Comparison of ENCODE assay signal across 10 mouse cellular contexts in genomic region chr11:121201436-121202198, GRCm38 (mm10). TPM values are rescaled to one million over a fixed set of nuclear protein-coding genes. Genes with fewer than 3 reads are reported as not detected.
DNase-seq lines count a peak whose midpoint lies in the region; ATAC-seq and TF ChIP-seq lines count a peak whose summit lies in the region.
"Had no signal": no experiment of that assay in that cellular context is flagged by ENCODE, and none has a peak within 500 bp of the region (broad histone marks: within the 10 kb centered on the region; RNA-seq: fewer than 3 reads in every experiment).

No protein-coding gene starts in this region.

- no peaks in the 10 kb centered on the region for H3K9me3 ChIP-seq in midbrain, embryonic 10.5 days (replicated peaks)
- H3K9me3 ChIP-seq in midbrain, embryonic 11.5 days (ENCODE audit: control insufficient read depth, low read length) = no peaks in the 10 kb centered on the region
- H3K9me3 ChIP-seq: hindbrain, embryonic 15.5 days; neural tube, embryonic 13.5 days had no signal

- H3K27ac ChIP-seq in midbrain, embryonic 10.5 days (replicated peaks) = no peak overlapping the region
- no peak overlapping the region for H3K27ac ChIP-seq in midbrain, embryonic 11.5 days (ENCODE audit: low read depth, low read length)
- H3K27ac ChIP-seq in bone marrow, adult 2 months (ENCODE audit: control insufficient read depth, insufficient read depth, low read depth, low read length, poor library complexity) = no peak overlapping the region
- no peak overlapping the region for H3K27ac ChIP-seq in small intestine, adult 2 months (ENCODE audit: insufficient read depth, low read depth, low read length)
- H3K27ac ChIP-seq: hindbrain, embryonic 15.5 days; neural tube, embryonic 13.5 days had no signal

- H3K27me3 ChIP-seq in midbrain, embryonic 10.5 days (ENCODE audit: low read depth, poor library complexity, severe bottlenecking) = no peaks in the 10 kb centered on the region
- H3K27me3 ChIP-seq in midbrain, embryonic 11.5 days (ENCODE audit: control insufficient read depth, insufficient read depth, low read length) = no peaks in the 10 kb centered on the region
- H3K27me3 ChIP-seq in small intestine, adult 2 months (ENCODE audit: control insufficient read depth, insufficient read depth, low read length) = no peaks in the 10 kb centered on the region
- H3K27me3 ChIP-seq: hindbrain, embryonic 15.5 days; neural tube, embryonic 13.5 days had no signal

- 73% methylated on average over 11 of the region's 11 CpGs for WGBS in midbrain, embryonic 10.5 days
- WGBS in midbrain, embryonic 11.5 days = 75% methylated on average over 11 of the region's 11 CpGs
- 77% methylated on average over 11 of the region's 11 CpGs for WGBS in bone marrow, adult 2 months
- WGBS in small intestine, adult 2 months = 28% methylated on average over 11 of the region's 11 CpGs

- H3K36me3 ChIP-seq in midbrain, embryonic 10.5 days = no peaks in the 10 kb centered on the region; the same call in 1 of the 2 replicates
- H3K36me3 ChIP-seq in midbrain, embryonic 11.5 days (ENCODE audit: control insufficient read depth, insufficient read depth, low read length) = no peaks in the 10 kb centered on the region
- no peaks in the 10 kb centered on the region for H3K36me3 ChIP-seq in small intestine, adult 2 months (ENCODE audit: control insufficient read depth, insufficient read depth, low read length)
- H3K36me3 ChIP-seq: hindbrain, embryonic 15.5 days; neural tube, embryonic 13.5 days had no signal

- ATAC-seq in midbrain, embryonic 11.5 days (ENCODE audit: low FRiP score) = no peak
- no peak for ATAC-seq in inflammation-experienced regulatory T-cells, adult 6 months

- TF ChIP-seq CTCF in bone marrow, adult 2 months (IDR thresholded peaks at IDR 0.05; ENCODE audit: control insufficient read depth, insufficient read depth, low read length) = peak; percentile 34; the same call in 1 of the 2 replicates
- TF ChIP-seq CTCF in small intestine, adult 2 months (IDR thresholded peaks at IDR 0.05; ENCODE audit: extremely low read depth, insufficient read length, insufficient replicate concordance, low read depth, low read length) = peak; percentile 55; the same call in 1 of the 2 replicates

- DNase-seq in cerebellum, adult 9-11 months = peak; percentile 40
- no peak for DNase-seq in cerebellum, adult 11 months
- peak; percentile 19 for DNase-seq in midbrain, embryonic 10.5 days (ENCODE audit: low spot score)
- DNase-seq in midbrain, embryonic 11.5 days (ENCODE audit: low spot score, missing footprints) = no peak
- peak; percentile 69 to 78 for DNase-seq in kidney, postnatal 36 days

- TF ChIP-seq POLR2A in bone marrow, adult 2 months (IDR thresholded peaks at IDR 0.05; ENCODE audit: borderline replicate concordance, control insufficient read depth, low read depth, low read length) = no peak
- no peak for TF ChIP-seq POLR2A in small intestine, adult 2 months (IDR thresholded peaks at IDR 0.05; ENCODE audit: low read depth, low read length)

- H3K9ac ChIP-seq in midbrain, embryonic 11.5 days (ENCODE audit: low read length) = no peak overlapping the region
- H3K9ac ChIP-seq: hindbrain, embryonic 15.5 days; neural tube, embryonic 13.5 days had no signal

- no peak overlapping the region for H3K4me3 ChIP-seq in midbrain, embryonic 10.5 days
- no peak overlapping the region for H3K4me3 ChIP-seq in midbrain, embryonic 11.5 days (ENCODE audit: low read depth, low read length)
- H3K4me3 ChIP-seq in bone marrow, adult 2 months (replicated peaks; ENCODE audit: control insufficient read depth, low read depth, low read length) = no peak overlapping the region
- H3K4me3 ChIP-seq in small intestine, adult 2 months (ENCODE audit: low read depth, low read length) = no peak overlapping the region
- H3K4me3 ChIP-seq: hindbrain, embryonic 15.5 days; neural tube, embryonic 13.5 days had no signal

- H3K4me1 ChIP-seq in midbrain, embryonic 10.5 days = peaks cover 19% of the 10 kb centered on the region
- peaks cover 9% of the 10 kb centered on the region; the same call in 1 of the 2 replicates for H3K4me1 ChIP-seq in midbrain, embryonic 11.5 days (ENCODE audit: control insufficient read depth, insufficient read depth, low read length)
- no peaks in the 10 kb centered on the region for H3K4me1 ChIP-seq in bone marrow, adult 2 months (ENCODE audit: control insufficient read depth, insufficient read depth, low read length)
- peaks cover 3% of the 10 kb centered on the region; the same call in 1 of the 2 replicates for H3K4me1 ChIP-seq in small intestine, adult 2 months (ENCODE audit: control insufficient read depth, insufficient read depth, insufficient read length, low read length)

- no peak overlapping the region for H3K4me2 ChIP-seq in midbrain, embryonic 11.5 days
- H3K4me2 ChIP-seq: hindbrain, embryonic 15.5 days; neural tube, embryonic 13.5 days had no signal

RNA-seq across cellular contexts. Expression of gene Hexdc, which starts 2.6 kb away (rescaled TPM):
- polyA plus RNA-seq in midbrain, embryonic 10.5 days (2016; fragmentation: Nextera tagmentation; extraction: Ambion mirVana) = 5.1 and 6.6 TPM in 2 replicates
- 5.7 and 6.3 TPM in 2 replicates for polyA plus RNA-seq in midbrain, embryonic 11.5 days (2014; fragmentation: Nextera tagmentation; extraction: Ambion mirVana)
- polyA plus RNA-seq in bone marrow, adult 2 months (2011; ENCODE audit: insufficient read depth, insufficient read length, low replicate concordance, missing spikeins) = 5.0 and 11.8 TPM in 2 replicates
- polyA plus RNA-seq in small intestine, adult 2 months (2012; rRNA removed) = 12.5 and 27.9 TPM in 2 replicates
- polyA plus RNA-seq in inflammation-experienced regulatory T-cells, adult 6 months (2017; shearing (Covaris generic)) = 1 to 10 TPM in 2 of 3 experiments, under 1 TPM in 1; 0.86 to 2.7 (median 1.5) TPM

RNA-seq across cellular contexts. Expression of gene Ogfod3, which starts 2.9 kb away (rescaled TPM):
- 23.8 and 25.9 TPM in 2 replicates for polyA plus RNA-seq in midbrain, embryonic 10.5 days (2016; fragmentation: Nextera tagmentation; extraction: Ambion mirVana)
- polyA plus RNA-seq in midbrain, embryonic 11.5 days (2014; fragmentation: Nextera tagmentation; extraction: Ambion mirVana) = 16.5 and 21.5 TPM in 2 replicates
- polyA plus RNA-seq in bone marrow, adult 2 months (2011; ENCODE audit: insufficient read depth, insufficient read length, low replicate concordance, missing spikeins) = 5.5 and 7.4 TPM in 2 replicates
- 8.6 and 13.1 TPM in 2 replicates for polyA plus RNA-seq in small intestine, adult 2 months (2012; rRNA removed)
- 1 to 10 TPM; 3.2 to 7.3 (median 5.3) TPM for polyA plus RNA-seq in inflammation-experienced regulatory T-cells, adult 6 months (2017; shearing (Covaris generic))

RNA-seq across cellular contexts. Expression of gene Cybc1, which starts 27.5 kb away (rescaled TPM):
- polyA plus RNA-seq in midbrain, embryonic 10.5 days (2016; fragmentation: Nextera tagmentation; extraction: Ambion mirVana) = 35.2 and 39.0 TPM in 2 replicates
- polyA plus RNA-seq in midbrain, embryonic 11.5 days (2014; fragmentation: Nextera tagmentation; extraction: Ambion mirVana) = 39.6 and 42.5 TPM in 2 replicates
- polyA plus RNA-seq in bone marrow, adult 2 months (2011; ENCODE audit: insufficient read depth, insufficient read length, low replicate concordance, missing spikeins) = 27.8 and 54.0 TPM in 2 replicates
- polyA plus RNA-seq in small intestine, adult 2 months (2012; rRNA removed) = 16.4 and 20.8 TPM in 2 replicates
- polyA plus RNA-seq in inflammation-experienced regulatory T-cells, adult 6 months (2017; shearing (Covaris generic)) = 10 to 100 TPM; 78.0 to 95.8 (median 86.5) TPM

RNA-seq across cellular contexts. Expression of gene Narf, which starts 35.4 kb away (rescaled TPM):
- 59.3 and 71.0 TPM in 2 replicates for polyA plus RNA-seq in midbrain, embryonic 10.5 days (2016; fragmentation: Nextera tagmentation; extraction: Ambion mirVana)
- polyA plus RNA-seq in midbrain, embryonic 11.5 days (2014; fragmentation: Nextera tagmentation; extraction: Ambion mirVana) = 65.5 and 72.7 TPM in 2 replicates
- polyA plus RNA-seq in bone marrow, adult 2 months (2011; ENCODE audit: insufficient read depth, insufficient read length, low replicate concordance, missing spikeins) = 30.0 and 41.2 TPM in 2 replicates
- polyA plus RNA-seq in small intestine, adult 2 months (2012; rRNA removed) = 15.3 and 23.9 TPM in 2 replicates
- polyA plus RNA-seq in inflammation-experienced regulatory T-cells, adult 6 months (2017; shearing (Covaris generic)) = 10 to 100 TPM; 19.6 to 28.6 (median 23.6) TPM

RNA-seq across cellular contexts. Expression of gene Uts2r, which starts 41.5 kb away (rescaled TPM):
- polyA plus RNA-seq in midbrain, embryonic 10.5 days (2016; fragmentation: Nextera tagmentation; extraction: Ambion mirVana) = 0.06 TPM in 1 of 2 replicates, not detected in the other
- polyA plus RNA-seq in midbrain, embryonic 11.5 days (2014; fragmentation: Nextera tagmentation; extraction: Ambion mirVana) = 0.12 TPM in 1 of 2 replicates, not detected in the other
- not detected in 2 replicates for polyA plus RNA-seq in bone marrow, adult 2 months (2011; ENCODE audit: insufficient read depth, insufficient read length, low replicate concordance, missing spikeins)
- not detected in 2 replicates for polyA plus RNA-seq in small intestine, adult 2 months (2012; rRNA removed)
- not detected for polyA plus RNA-seq in inflammation-experienced regulatory T-cells, adult 6 months (2017; shearing (Covaris generic))

Comparison
In these comparisons a context has a peak if more than half of its experiments do, and no peak if none do; other contexts are left out.
1. DNase-seq: peak in cerebellum, adult 9-11 months (single experiment), midbrain, embryonic 10.5 days (single experiment) and kidney, postnatal 36 days (2 of 2); none in cerebellum, adult 11 months (single experiment) and midbrain, embryonic 11.5 days (single experiment).